Mouse (Mus musculus) liver (tissue): Measurements from ENCODE around the gene Arl6ip5.

ENCODE experiments used
- DNase-seq: peaks from one replicate; pipeline ENCODE4 v3.0.0-alpha.2; 2020; ENCODE audit warnings: mixed read lengths

Arl6ip5 gene

DNA sequence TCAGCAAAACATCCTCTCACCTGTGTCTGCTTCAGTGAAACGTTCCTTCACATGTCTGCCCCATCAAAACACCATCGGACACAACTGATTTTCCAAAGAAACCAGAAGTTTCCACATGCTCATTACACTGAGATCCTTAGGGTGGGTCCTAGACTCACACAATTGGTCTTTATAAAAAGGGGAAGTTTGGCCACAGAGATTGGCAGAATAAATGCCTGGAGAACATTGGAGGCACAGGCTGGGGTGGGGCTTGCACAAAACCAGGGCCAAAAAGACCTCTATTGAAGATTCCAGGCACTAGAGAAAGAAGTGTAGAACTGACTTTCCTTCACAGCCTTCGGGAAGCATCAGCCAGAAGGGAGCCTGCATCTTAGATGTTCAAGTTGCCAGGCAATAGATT, 63.3 kb downstream of the Arl6ip5 start:
- DNase-seq = no peak

DNA sequence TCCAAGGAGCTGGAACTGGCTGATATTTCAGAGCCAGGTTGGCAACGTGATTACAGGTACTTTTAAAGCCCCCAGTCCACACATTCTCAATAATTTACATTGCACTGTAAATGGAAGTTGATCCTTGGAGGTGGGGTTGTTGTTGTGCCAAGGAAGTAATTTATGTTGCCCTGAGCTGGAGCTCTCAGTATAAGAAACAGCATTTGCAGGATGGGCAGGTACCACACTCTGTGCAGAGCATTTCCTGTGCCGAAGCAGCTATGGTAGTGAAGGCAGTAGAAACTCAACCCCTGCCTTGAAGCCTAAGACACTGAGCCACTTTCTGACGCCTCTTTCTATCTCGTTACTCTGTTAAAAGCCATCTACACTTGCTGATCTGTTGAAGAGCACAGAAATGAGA, 65.3 kb downstream of the Arl6ip5 start:
- no peak for DNase-seq

DNA sequence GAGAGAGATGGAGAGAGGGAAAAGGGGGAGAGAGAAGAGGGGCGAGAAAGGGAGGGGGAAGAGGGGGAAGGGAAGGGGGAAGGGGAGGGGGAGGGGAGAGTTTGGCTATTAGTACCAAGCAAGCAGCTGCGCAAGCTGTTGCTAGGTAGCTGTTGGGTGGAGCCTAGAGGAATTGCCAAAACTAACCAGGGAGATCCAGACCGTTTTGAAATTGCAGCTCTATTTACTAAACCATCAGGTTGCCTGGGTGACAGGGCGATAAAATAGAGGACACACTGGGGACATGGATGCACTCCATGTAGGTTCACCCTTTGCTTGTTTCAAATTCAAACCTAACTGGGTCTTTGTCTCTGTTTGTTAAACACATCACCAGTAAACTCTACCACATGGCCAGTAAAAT, 65.9 kb downstream of the Arl6ip5 start:
- DNase-seq = no peak

DNA sequence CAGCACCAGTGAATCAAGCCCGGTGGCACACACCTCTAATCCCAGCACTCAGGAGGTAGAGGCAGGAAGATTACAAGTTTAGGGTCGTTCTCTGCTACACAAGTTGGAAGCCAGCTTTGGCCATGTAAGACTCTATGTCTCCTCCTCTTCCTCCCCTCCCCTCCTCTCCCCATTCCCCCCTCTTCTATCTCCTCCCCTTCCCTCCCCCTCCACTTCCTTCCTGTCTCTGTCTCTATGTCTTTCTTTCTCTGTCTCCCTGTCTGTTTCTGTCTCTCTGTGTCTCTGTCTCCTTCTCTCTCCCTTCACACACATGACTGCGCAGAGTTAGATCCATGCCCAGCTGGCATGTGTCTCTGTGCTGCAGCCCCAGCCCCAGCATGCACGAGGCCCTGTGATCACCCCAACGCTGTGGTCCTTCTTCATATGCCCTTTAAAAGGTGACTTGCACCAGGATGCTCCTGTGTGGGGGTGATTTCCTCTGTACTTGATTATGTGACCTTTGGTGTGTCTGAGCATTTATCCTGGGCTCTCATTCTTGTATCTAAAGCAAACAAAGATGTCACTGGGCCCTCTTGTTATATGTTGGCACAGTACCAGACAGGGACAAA, 66.5 kb downstream of the Arl6ip5 start:
- no peak for DNase-seq

DNA sequence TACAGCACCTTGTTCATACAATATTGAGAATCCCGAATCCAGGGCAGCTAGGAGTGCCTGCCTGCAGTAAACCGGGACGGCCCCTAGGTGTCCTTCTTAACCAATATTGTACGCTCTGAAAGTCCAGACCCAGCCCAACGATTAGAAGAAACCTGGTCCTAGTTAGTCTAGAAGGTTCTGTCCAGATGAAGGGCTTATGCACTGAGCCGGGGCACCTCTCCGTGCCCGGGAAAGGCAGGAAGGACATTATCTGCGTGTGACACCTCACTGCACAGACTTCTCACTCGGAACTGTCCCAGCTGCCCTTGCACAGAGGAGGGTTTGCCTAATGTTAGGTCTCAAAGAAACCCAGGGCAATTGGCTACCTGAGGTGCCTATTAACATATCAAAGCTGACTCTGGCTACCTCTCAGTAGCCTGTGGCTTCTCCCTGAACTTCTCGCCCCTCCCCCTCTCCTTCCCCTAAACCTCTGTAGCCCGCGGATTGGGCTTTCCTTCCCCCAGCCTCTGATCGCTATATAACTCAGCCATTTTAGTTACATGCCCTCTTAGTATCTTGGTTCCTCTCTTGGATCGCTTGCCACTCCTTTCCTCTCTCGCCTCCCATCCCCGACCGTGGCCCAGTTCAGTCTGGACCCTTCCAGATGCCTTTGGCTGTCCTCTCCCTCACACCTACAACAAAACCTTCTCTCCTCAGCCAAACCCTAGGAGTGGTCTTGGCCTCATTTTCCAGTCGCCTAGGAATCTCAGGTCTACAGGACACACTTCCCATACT, 67.7 kb downstream of the Arl6ip5 start:
- DNase-seq = peak; percentile 64

DNA sequence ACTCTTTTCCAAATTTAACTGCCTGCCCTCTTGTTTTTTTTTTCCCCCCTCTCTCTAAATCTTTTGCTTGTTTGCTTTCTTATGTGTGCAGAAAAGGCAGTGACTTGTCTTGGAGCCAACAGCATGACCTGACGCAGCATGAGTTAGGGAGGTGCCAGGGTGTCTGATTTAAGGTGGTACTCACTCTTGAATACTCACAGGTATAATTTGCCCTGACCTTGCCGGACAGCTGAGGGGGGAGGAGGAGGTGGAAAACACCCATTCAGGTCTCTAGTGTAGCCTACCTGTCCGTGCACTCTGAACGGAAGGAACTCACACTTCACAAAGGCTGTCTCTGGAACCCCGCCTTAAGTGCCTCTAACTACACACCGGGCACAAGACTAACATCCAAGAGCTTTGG, 68.4 kb downstream of the Arl6ip5 start:
- no peak for DNase-seq
